Mouse (Mus musculus) MEL (cell line): ENCODE results near the gene Vwc2. TPM values are rescaled to one million over a fixed set of nuclear protein-coding genes. Genes with fewer than 3 reads are reported as not detected.

ENCODE experiments used
- DNase-seq: peaks from one replicate; pipeline ENCODE4 v3.0.0; 2011; ENCODE audit warnings: low read depth, low spot score
- H3K27ac ChIP-seq: 2 replicates; pipeline ENCODE4 v1.5.1; 2012; ENCODE audit warnings: low read depth, mild to moderate bottlenecking, control low read depth, low read length, moderate library complexity; ENCODE audit not compliant: control insufficient read depth
- H3K27me3 ChIP-seq, 2 experiments: fragments of 150-350 bp in 1 of 2; sonication (generic) in 1 of 2; 2 replicates each; pipeline ENCODE4 v1.6.1; 2012; ENCODE audit warnings: low read length in 2 of 2, mild to moderate bottlenecking in 2 of 2, improper control_type of control experiment in 1 of 2, moderate library complexity in 1 of 2; ENCODE audit not compliant: insufficient read depth in 2 of 2, control insufficient read depth in 1 of 2
- H3K36me3 ChIP-seq, 2 experiments: 2 replicates each; pipeline ENCODE4 v1.6.1; 2012 to 2014; ENCODE audit warnings: low read length in 2 of 2, improper control_type of control experiment in 1 of 2, inconsistent platforms in 1 of 2, mild to moderate bottlenecking in 1 of 2; ENCODE audit not compliant: insufficient read depth in 2 of 2, control insufficient read depth in 1 of 2
- H3K4me1 ChIP-seq, 2 experiments: fragments of 150-350 bp in 1 of 2; sonication (generic) in 1 of 2; 2 replicates each; pipeline ENCODE4 v1.6.1; 2012; ENCODE audit warnings: low read length in 2 of 2, improper control_type of control experiment in 1 of 2, mild to moderate bottlenecking in 1 of 2; ENCODE audit not compliant: insufficient read depth in 2 of 2, control insufficient read depth in 1 of 2
- H3K4me3 ChIP-seq, 2 experiments: fragments of 150-350 bp in 1 of 2; sonication (generic) in 1 of 2; 2 replicates each; pipeline ENCODE4 v1.5.1; 2012; ENCODE audit warnings: low read depth in 2 of 2, low read length in 2 of 2, mild to moderate bottlenecking in 2 of 2, moderate library complexity in 2 of 2, control low read depth in 1 of 2, improper control_type of control experiment in 1 of 2; ENCODE audit not compliant: control insufficient read depth in 1 of 2, insufficient read depth in 1 of 2
- H3K79me2 ChIP-seq: 2 replicates; pipeline ENCODE4 v1.6.1; 2012; ENCODE audit warnings: mild to moderate bottlenecking, low read length, moderate library complexity; ENCODE audit not compliant: control insufficient read depth, poor library complexity, insufficient read depth
- H3K9ac ChIP-seq: 2 replicates; pipeline ENCODE4 v1.6.1; 2012; ENCODE audit warnings: low read depth, mild to moderate bottlenecking, control low read depth, low read length, moderate library complexity; ENCODE audit not compliant: control insufficient read depth, poor library complexity, severe bottlenecking
- H3K9me3 ChIP-seq: fragments of 150-350 bp; sonication (generic); replicated peaks from 2 replicates; pipeline ENCODE4 v1.6.1; 2012; ENCODE audit warnings: mild to moderate bottlenecking, low read length, improper control_type of control experiment, moderate library complexity; ENCODE audit not compliant: insufficient read depth
- E2F4 ChIP-seq: IDR thresholded peaks from 2 replicates; pipeline ENCODE4 v1.6.1; 2011; ENCODE audit warnings: low read depth, low read length, improper control_type of control experiment, borderline replicate concordance
- EP300 ChIP-seq, 2 experiments: IDR thresholded peaks; 2 replicates each; pipeline ENCODE4 v1.6.1; 2011; ENCODE audit warnings: improper control_type of control experiment in 2 of 2, low read length in 2 of 2, low read depth in 1 of 2, mild to moderate bottlenecking in 1 of 2
- GABPA ChIP-seq: IDR thresholded peaks from 2 replicates; pipeline ENCODE4 v1.6.1; 2012; ENCODE audit warnings: low read depth, mild to moderate bottlenecking, inconsistent platforms, low read length, improper control_type of control experiment, moderate library complexity
- MEF2A ChIP-seq: IDR thresholded peaks from 2 replicates; pipeline ENCODE4 v1.6.1; 2014; ENCODE audit warnings: low read depth, mild to moderate bottlenecking, inconsistent platforms, low read length, improper control_type of control experiment; ENCODE audit not compliant: poor library complexity, insufficient replicate concordance, severe bottlenecking; ENCODE audit errors: extremely low read depth
- NELFE ChIP-seq: IDR thresholded peaks from 2 replicates; pipeline ENCODE4 v1.6.1; 2011; ENCODE audit warnings: low read depth, low read length, improper control_type of control experiment
- NRF1 ChIP-seq: IDR thresholded peaks from 2 replicates; pipeline ENCODE4 v1.6.1; 2014; ENCODE audit warnings: low read depth, mild to moderate bottlenecking, inconsistent platforms, low read length, improper control_type of control experiment, moderate library complexity; ENCODE audit not compliant: poor library complexity, insufficient read depth, severe bottlenecking
- POLR2AphosphoS5 ChIP-seq: IDR thresholded peaks from 2 replicates; pipeline ENCODE4 v1.6.1; 2012; ENCODE audit warnings: low read depth, borderline replicate concordance, mild to moderate bottlenecking, inconsistent platforms, low read length, moderate library complexity, mixed read lengths
- RAD21 ChIP-seq: IDR thresholded peaks from 2 replicates; pipeline ENCODE4 v1.6.1; 2011; ENCODE audit warnings: mild to moderate bottlenecking, low read depth, low read length, improper control_type of control experiment
- RCOR1 ChIP-seq: IDR thresholded peaks from 2 replicates; pipeline ENCODE4 v1.6.1; 2012; ENCODE audit warnings: low read depth, mild to moderate bottlenecking, inconsistent platforms, low read length, improper control_type of control experiment
- SIN3A ChIP-seq: IDR thresholded peaks from 2 replicates; pipeline ENCODE4 v1.6.1; 2012; ENCODE audit warnings: low read length, improper control_type of control experiment, inconsistent platforms
- SMC3 ChIP-seq: IDR thresholded peaks from 2 replicates; pipeline ENCODE4 v1.6.1; 2011; ENCODE audit warnings: low read depth, low read length, improper control_type of control experiment
- TAL1 ChIP-seq: IDR thresholded peaks from 2 replicates; pipeline ENCODE4 v1.6.1; 2012; ENCODE audit warnings: mild to moderate bottlenecking, inconsistent platforms, low read length, moderate library complexity, mixed read lengths
- TCF12 ChIP-seq: IDR thresholded peaks from 2 replicates; pipeline ENCODE4 v1.6.1; 2014; ENCODE audit warnings: low read depth, mild to moderate bottlenecking, inconsistent platforms, low read length, improper control_type of control experiment, moderate library complexity
- USF2 ChIP-seq, 2 experiments: IDR thresholded peaks; 2 replicates each; pipeline ENCODE4 v1.6.1; 2011 to 2012; ENCODE audit warnings: improper control_type of control experiment in 2 of 2, low read length in 2 of 2, borderline replicate concordance in 1 of 2, inconsistent platforms in 1 of 2, low read depth in 1 of 2, mild to moderate bottlenecking in 1 of 2; ENCODE audit not compliant: insufficient read depth in 1 of 2
- ZKSCAN1 ChIP-seq: IDR thresholded peaks from 2 replicates; pipeline ENCODE4 v1.6.1; 2012; ENCODE audit warnings: low read depth, mild to moderate bottlenecking, inconsistent platforms, low read length, improper control_type of control experiment, moderate library complexity
- polyA plus RNA-seq, 2 experiments: library from polyadenylated mRNA; stranded (reverse) in 1 of 2; unstranded in 1 of 2; fragments of >175 nt in 1 of 2; fragments of >200 nt in 1 of 2; gene quantifications; 2 replicates each; pipeline versions ENCODE4 v1.2.1 to v1.2.4; 2012; ENCODE audit warnings: low replicate concordance in 2 of 2, low read depth in 1 of 2; ENCODE audit not compliant: insufficient read length in 2 of 2, insufficient read depth in 1 of 2, missing spikeins in 1 of 2
- total RNA-seq: library from RNA; depleted of rRNA; stranded (reverse); fragments of 300-350 nt; gene quantifications from 2 replicates; pipeline ENCODE4 v1.2.3, GENCODE M21; 2012

The Vwc2 gene
- total and polyA plus RNA-seq, 3 experiments = not detected

- TF ChIP-seq TAL1 (no peak), EP300 (IDR thresholded peaks at IDR 0.05; ENCODE audit: low read depth in 1 of 2, low read length in 2 of 2) (no peak), NELFE (no peak), GABPA (no peak), E2F4 (no peak)
These were observed 125.3 kb downstream of the Vwc2 start (continued) for GRCm38 (mm10) chr11:11239346-11239745.

GRCm38 (mm10) chr11:11242694-11243377 is 128.8 kb downstream of the Vwc2 start:
- H3K9ac ChIP-seq = no peak overlapping the region
- no peaks in the 10 kb centered on the region for H3K79me2 ChIP-seq
- DNase-seq = no peak
- no peak overlapping the region for H3K27ac ChIP-seq
- no peaks in the 10 kb centered on the region for H3K4me1 ChIP-seq
- no peaks in the 10 kb centered on the region for H3K36me3 ChIP-seq
- H3K27me3 ChIP-seq = peaks cover 2 to 4% of the 10 kb centered on the region in 2 experiments; a peak in 3 of 4 replicates
- no peaks in the 10 kb centered on the region for H3K9me3 ChIP-seq
- H3K4me3 ChIP-seq = no peak overlapping the region
- TF ChIP-seq USF2 (IDR thresholded peaks at IDR 0.05; ENCODE audit: borderline replicate concordance in 1 of 2, insufficient read depth in 1 of 2, low read depth in 1 of 2, low read length in 2 of 2) = no peak
- no peak for TF ChIP-seq NRF1
- TF ChIP-seq MEF2A = no peak

DNA sequence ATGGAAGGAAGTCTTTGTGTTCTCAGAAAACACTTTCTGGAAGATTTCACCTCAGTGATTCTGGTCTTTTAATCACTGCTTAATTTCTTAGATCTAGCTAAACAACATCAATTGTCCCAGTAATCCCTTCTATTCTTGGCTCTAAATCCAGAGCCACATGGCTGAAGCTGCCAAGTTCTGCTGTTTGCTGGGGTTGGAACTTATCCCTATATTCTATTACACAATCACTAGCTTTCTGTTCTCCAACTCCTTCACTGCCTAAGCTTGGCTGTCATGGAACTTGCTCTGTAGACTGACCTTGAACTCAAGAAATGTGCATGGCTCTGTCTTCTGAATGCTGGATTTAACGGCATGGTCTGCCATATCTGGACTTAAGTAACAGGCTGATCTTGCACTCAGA is 143.3 kb downstream of the Vwc2 start:
- Histone ChIP-seq H3K36me3 (no peaks in the 10 kb centered on the region), H3K9me3 (no peaks in the 10 kb centered on the region), H3K9ac (no peak overlapping the region), H3K4me3 (no peak overlapping the region), H3K27ac (no peak overlapping the region), H3K27me3 (peaks cover 0 to 1% of the 10 kb centered on the region in 2 experiments; a peak in 2 of 4 replicates), H3K79me2 (no peaks in the 10 kb centered on the region), H3K4me1 (no peaks in the 10 kb centered on the region)
- no peak for TF ChIP-seq TCF12
- no peak for TF ChIP-seq SIN3A
- TF ChIP-seq SMC3 = no peak
- TF ChIP-seq RCOR1 = no peak
- no peak for TF ChIP-seq RAD21
- no peak for TF ChIP-seq ZKSCAN1
- no peak for TF ChIP-seq POLR2AphosphoS5
- DNase-seq = no peak
